Mouse (Mus musculus) mesoderm, embryonic 11.5 days (tissue): Measurements from ENCODE around the gene Mapk10.
"Not testable (repeated sequence)": the region's sequence is repeated elsewhere in the genome, so short reads cannot be mapped to it uniquely, and the experiment has no call there.

Experiments
- DNase-seq: peaks from one replicate; pipeline ENCODE4 v3.0.0-alpha.2; 2012; ENCODE audit warnings: low read depth, low spot score

Gene Mapk10

DNA sequence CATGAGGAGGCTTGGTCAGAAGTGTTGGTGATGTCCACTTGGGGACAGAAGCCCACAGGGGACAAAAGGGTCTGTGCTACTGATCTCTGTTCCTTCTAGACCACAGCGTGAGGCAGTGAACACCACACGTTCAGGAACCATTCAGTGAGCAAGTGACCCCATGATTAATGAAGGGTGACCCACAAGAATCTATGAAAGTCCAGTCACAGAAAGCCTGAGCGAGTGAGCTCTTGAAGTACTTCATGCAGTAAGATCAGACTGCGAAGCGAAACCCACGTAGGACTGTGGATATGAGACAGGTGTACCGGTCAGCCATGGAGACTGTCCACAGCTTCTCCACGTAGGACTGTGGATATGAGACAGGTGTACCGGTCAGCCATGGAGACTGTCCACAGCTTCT lies 338.1 kb downstream of the Mapk10 start:
- not testable (repeated sequence) for DNase-seq

DNA sequence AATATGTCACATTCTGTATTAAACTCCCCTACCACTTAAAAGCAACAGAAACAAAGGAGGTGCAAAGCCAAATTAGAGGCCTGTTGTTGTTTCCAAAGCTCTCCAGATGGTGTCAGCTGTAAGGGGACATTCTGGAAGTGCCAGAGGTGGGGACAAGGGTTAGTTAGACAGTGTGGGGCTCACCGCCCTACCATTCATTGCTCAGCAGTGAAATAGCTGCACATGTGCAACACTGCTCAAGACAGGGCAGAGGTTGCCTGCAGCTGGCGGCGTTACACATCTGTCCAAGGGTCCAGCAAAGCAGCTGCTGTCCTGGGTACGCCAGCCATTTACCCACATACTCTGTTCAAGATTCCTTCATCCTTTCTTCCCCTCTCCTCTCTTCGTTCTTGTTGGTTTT lies 342.9 kb downstream of the Mapk10 start:
- no peak for DNase-seq

DNA sequence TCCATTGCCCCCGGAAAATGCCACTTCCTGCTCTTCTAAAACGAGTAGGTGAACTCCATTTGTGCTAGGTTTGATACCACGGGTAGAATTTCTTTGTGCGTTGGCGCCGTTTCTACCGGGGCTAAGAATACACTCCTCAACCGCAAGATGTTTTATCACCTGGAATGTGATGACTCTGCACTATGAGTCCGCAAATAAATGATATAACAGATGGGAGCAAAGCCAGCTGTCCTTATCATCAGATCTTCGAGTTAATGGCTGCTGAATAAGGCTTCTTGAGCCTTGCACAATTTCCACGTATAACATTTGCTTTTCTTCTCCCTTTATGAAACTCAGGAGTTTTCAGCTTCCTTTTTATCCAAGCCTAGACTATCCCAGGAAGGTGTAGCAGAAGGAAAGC lies 351.4 kb downstream of the Mapk10 start:
- DNase-seq = no peak

DNA sequence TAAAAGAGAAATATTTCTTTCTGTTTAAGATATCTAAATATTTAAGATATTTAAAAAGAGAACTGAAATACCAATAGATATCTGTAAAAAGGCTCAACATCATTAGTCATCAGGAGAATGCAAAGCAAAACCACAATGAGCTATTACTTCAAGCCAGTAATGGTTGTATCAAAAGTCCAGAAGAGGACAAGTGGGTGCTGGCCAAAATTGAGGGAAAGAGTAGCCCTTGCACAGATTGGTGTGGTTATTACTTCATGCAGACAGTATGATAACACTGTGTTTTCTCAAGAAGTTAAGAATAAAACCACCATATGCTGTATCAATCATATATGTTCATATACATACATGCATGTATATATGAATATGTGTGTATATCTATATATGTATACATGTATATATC lies 353.1 kb downstream of the Mapk10 start:
- DNase-seq = no peak
